Comparison of ENCODE assay signal across 9 mouse cellular contexts in the genomic region with DNA sequence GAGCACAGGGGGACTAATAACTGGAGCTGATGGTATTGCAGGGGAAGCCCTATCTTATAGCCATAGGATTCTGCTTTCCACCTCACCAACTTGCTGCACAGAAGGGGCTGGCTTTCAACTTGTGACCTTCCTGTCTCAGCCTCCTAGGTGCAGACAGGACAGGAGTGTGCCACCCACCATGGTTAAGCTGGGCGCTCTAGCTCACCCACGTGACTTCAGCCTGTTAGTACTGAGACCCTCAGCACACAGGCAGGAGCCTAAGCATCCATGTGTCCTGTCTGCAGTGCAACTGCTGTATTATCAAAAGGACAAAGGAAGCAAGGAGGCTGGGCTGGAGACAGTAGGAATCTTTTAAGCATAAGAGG. TPM values are rescaled to one million over a fixed set of nuclear protein-coding genes. Genes with fewer than 3 reads are reported as not detected.
DNase-seq lines count a peak whose midpoint lies in the region; ATAC-seq and TF ChIP-seq lines count a peak whose summit lies in the region.
"Had no signal": no experiment of that assay in that cellular context is flagged by ENCODE, and none has a peak within 500 bp of the region (broad histone marks: within the 10 kb centered on the region; RNA-seq: fewer than 3 reads in every experiment).

No protein-coding gene starts in this region.

- peak; percentile 32; the same call in 1 of the 2 replicates for ATAC-seq in hindbrain, embryonic 12.5 days (ENCODE audit: low FRiP score)
- no peak for ATAC-seq in hindbrain, embryonic 11.5 days (ENCODE audit: low FRiP score)
- peak; percentile 26; the same call in 1 of the 2 replicates for ATAC-seq in neural tube, embryonic 13.5 days (ENCODE audit: low read depth)
- ATAC-seq in limb, embryonic 14.5 days (ENCODE audit: low FRiP score, low read depth), result no peak
- ATAC-seq in lung, postnatal 0 days, result no peak

- 81% methylated on average over 2 of the region's 2 CpGs for WGBS in hindbrain, embryonic 12.5 days
- 94% methylated on average over 2 of the region's 2 CpGs for WGBS in hindbrain, embryonic 11.5 days
- WGBS in neural tube, embryonic 13.5 days, result 92% methylated on average over 2 of the region's 2 CpGs
- 92% methylated on average over 2 of the region's 2 CpGs for WGBS in limb, embryonic 14.5 days
- 87% methylated on average over 2 of the region's 2 CpGs for WGBS in lung, postnatal 0 days

- H3K4me1 ChIP-seq in hindbrain, embryonic 12.5 days, result peaks cover 3% of the 10 kb centered on the region; the same call in 1 of the 2 replicates
- H3K4me1 ChIP-seq in hindbrain, embryonic 11.5 days (replicated peaks; ENCODE audit: control insufficient read depth, insufficient read depth, low read length), result no peaks in the 10 kb centered on the region
- peaks cover 4% of the 10 kb centered on the region for H3K4me1 ChIP-seq in neural tube, embryonic 13.5 days (replicated peaks)
- no peaks in the 10 kb centered on the region for H3K4me1 ChIP-seq in limb, embryonic 14.5 days (ENCODE audit: control insufficient read depth, insufficient read depth, low read length)
- peaks cover 7% of the 10 kb centered on the region for H3K4me1 ChIP-seq in lung, postnatal 0 days (ENCODE audit: insufficient read depth, low read depth, low read length)

- no peak overlapping the region for H3K4me2 ChIP-seq in hindbrain, embryonic 12.5 days (replicated peaks)
- no peak overlapping the region for H3K4me2 ChIP-seq in hindbrain, embryonic 11.5 days (replicated peaks; ENCODE audit: low read depth, low read length)
- no peak overlapping the region for H3K4me2 ChIP-seq in neural tube, embryonic 13.5 days
- no peak overlapping the region for H3K4me2 ChIP-seq in limb, embryonic 14.5 days (replicated peaks; ENCODE audit: low read depth, low read length, severe bottlenecking)
- H3K4me2 ChIP-seq in lung, postnatal 0 days (replicated peaks; ENCODE audit: low read depth, low read length), result no peak overlapping the region
- H3K4me2 ChIP-seq: neural tube, embryonic 12.5 days had no signal

- TF ChIP-seq EP300 in lung, postnatal 0 days (IDR thresholded peaks at IDR 0.05), result no peak

- TF ChIP-seq POLR2A in limb, embryonic 14.5 days (IDR thresholded peaks at IDR 0.05; ENCODE audit: borderline replicate concordance, extremely low read depth, insufficient read depth, insufficient read length), result no peak

- H3K4me3 ChIP-seq in hindbrain, embryonic 12.5 days, result no peak overlapping the region
- no peak overlapping the region for H3K4me3 ChIP-seq in hindbrain, embryonic 11.5 days (ENCODE audit: low read depth, low read length)
- H3K4me3 ChIP-seq in neural tube, embryonic 13.5 days, result no peak overlapping the region
- no peak overlapping the region for H3K4me3 ChIP-seq in limb, embryonic 14.5 days (replicated peaks; ENCODE audit: low read length)
- no peak overlapping the region for H3K4me3 ChIP-seq in lung, postnatal 0 days (ENCODE audit: low read depth, low read length)
- H3K4me3 ChIP-seq: neural tube, embryonic 12.5 days had no signal

- no peak overlapping the region for H3K9ac ChIP-seq in hindbrain, embryonic 12.5 days
- H3K9ac ChIP-seq in hindbrain, embryonic 11.5 days (ENCODE audit: low read depth, low read length), result no peak overlapping the region
- H3K9ac ChIP-seq in neural tube, embryonic 13.5 days, result no peak overlapping the region
- 0 out of 2 replicates have a peak overlapping the region, but pooled peaks have one; percentile 16 for H3K9ac ChIP-seq in limb, embryonic 14.5 days (ENCODE audit: low read depth, low read length, severe bottlenecking)
- no peak overlapping the region for H3K9ac ChIP-seq in lung, postnatal 0 days (replicated peaks; ENCODE audit: low read depth)
- H3K9ac ChIP-seq: neural tube, embryonic 12.5 days had no signal

- no peak overlapping the region for H3K27ac ChIP-seq in hindbrain, embryonic 12.5 days
- H3K27ac ChIP-seq in hindbrain, embryonic 11.5 days (ENCODE audit: low read depth, low read length), result no peak overlapping the region
- H3K27ac ChIP-seq in neural tube, embryonic 13.5 days (replicated peaks), result no peak overlapping the region
- no peak overlapping the region for H3K27ac ChIP-seq in limb, embryonic 14.5 days (replicated peaks; ENCODE audit: low read depth, low read length)
- no peak overlapping the region for H3K27ac ChIP-seq in lung, postnatal 0 days (ENCODE audit: low read length)
- H3K27ac ChIP-seq: neural tube, embryonic 12.5 days had no signal

- H3K27me3 ChIP-seq in hindbrain, embryonic 12.5 days, result no peaks in the 10 kb centered on the region
- no peaks in the 10 kb centered on the region for H3K27me3 ChIP-seq in hindbrain, embryonic 11.5 days (ENCODE audit: control insufficient read depth, insufficient read depth, low read length)
- H3K27me3 ChIP-seq in neural tube, embryonic 13.5 days, result no peaks in the 10 kb centered on the region
- no peaks in the 10 kb centered on the region for H3K27me3 ChIP-seq in limb, embryonic 14.5 days (ENCODE audit: control insufficient read depth, insufficient read depth, low read length)
- H3K27me3 ChIP-seq in lung, postnatal 0 days (replicated peaks; ENCODE audit: insufficient read depth, low read length), result no peaks in the 10 kb centered on the region
- H3K27me3 ChIP-seq: neural tube, embryonic 12.5 days had no signal

- TF ChIP-seq CTCF in lung, postnatal 0 days (IDR thresholded peaks at IDR 0.05), result no peak

- DNase-seq in hindbrain, embryonic 11.5 days (ENCODE audit: low spot score), result no peak
- DNase-seq in neural tube, embryonic 10.5 days (ENCODE audit: extremely low spot score, low spot score), result no peak
- DNase-seq in limb, embryonic 14.5 days (ENCODE audit: low spot score), result no peak
- DNase-seq in lung, postnatal 0 days (ENCODE audit: low spot score), result no peak
- DNase-seq in urinary bladder, postnatal 4 days (ENCODE audit: low spot score in 2 of 2), result no peak

- H3K9me3 ChIP-seq in hindbrain, embryonic 12.5 days (replicated peaks), result no peaks in the 10 kb centered on the region
- H3K9me3 ChIP-seq in hindbrain, embryonic 11.5 days (ENCODE audit: control insufficient read depth, low read length), result no peaks in the 10 kb centered on the region
- no peaks in the 10 kb centered on the region for H3K9me3 ChIP-seq in neural tube, embryonic 13.5 days
- H3K9me3 ChIP-seq in limb, embryonic 14.5 days (ENCODE audit: control insufficient read depth, low read length), result no peaks in the 10 kb centered on the region
- H3K9me3 ChIP-seq in lung, postnatal 0 days (ENCODE audit: low read length), result no peaks in the 10 kb centered on the region
- H3K9me3 ChIP-seq: G1E; neural tube, embryonic 12.5 days had no signal

- H3K36me3 ChIP-seq in hindbrain, embryonic 12.5 days, result peaks cover 37% of the 10 kb centered on the region
- peaks cover 5% of the 10 kb centered on the region; the same call in 1 of the 2 replicates for H3K36me3 ChIP-seq in hindbrain, embryonic 11.5 days (ENCODE audit: control insufficient read depth, insufficient read depth, low read length)
- peaks cover 43% of the 10 kb centered on the region for H3K36me3 ChIP-seq in neural tube, embryonic 13.5 days
- peaks cover 49% of the 10 kb centered on the region for H3K36me3 ChIP-seq in limb, embryonic 14.5 days (ENCODE audit: control insufficient read depth, insufficient read depth, low read length)
- H3K36me3 ChIP-seq in lung, postnatal 0 days (ENCODE audit: insufficient read depth, low read length), result no peaks in the 10 kb centered on the region

RNA-seq across cellular contexts. Expression of gene Bbc3, which starts 18.4 kb away (rescaled TPM):
- polyA plus RNA-seq in hindbrain, embryonic 12.5 days (2016; fragmentation: Nextera tagmentation; extraction: Ambion mirVana), result 20.0 and 21.1 TPM in 2 replicates
- polyA plus RNA-seq in hindbrain, embryonic 11.5 days (2014; fragmentation: Nextera tagmentation; extraction: Ambion mirVana), result 6.4 and 8.1 TPM in 2 replicates
- 22.4 and 22.8 TPM in 2 replicates for polyA plus RNA-seq in neural tube, embryonic 13.5 days (2015; fragmentation: Nextera tagmentation; extraction: Ambion mirVana)
- polyA plus RNA-seq in limb, embryonic 14.5 days (2012; rRNA removed), result 7.4 and 11.9 TPM in 2 replicates
- 3.7 and 4.0 TPM in 2 replicates for polyA plus RNA-seq in limb, embryonic 14.5 days (2014; fragmentation: Nextera tagmentation; extraction: Ambion mirVana)
- polyA plus RNA-seq in lung, postnatal 0 days (2015; fragmentation: Nextera tagmentation; extraction: Ambion mirVana), result 30.0 and 31.1 TPM in 2 replicates

RNA-seq across cellular contexts. Expression of gene Ccdc9, which starts 40.0 kb away (rescaled TPM):
- 43.4 and 46.7 TPM in 2 replicates for polyA plus RNA-seq in hindbrain, embryonic 12.5 days (2016; fragmentation: Nextera tagmentation; extraction: Ambion mirVana)
- 18.2 and 19.2 TPM in 2 replicates for polyA plus RNA-seq in hindbrain, embryonic 11.5 days (2014; fragmentation: Nextera tagmentation; extraction: Ambion mirVana)
- polyA plus RNA-seq in neural tube, embryonic 13.5 days (2015; fragmentation: Nextera tagmentation; extraction: Ambion mirVana), result 31.2 and 35.4 TPM in 2 replicates
- 64.4 and 84.8 TPM in 2 replicates for polyA plus RNA-seq in limb, embryonic 14.5 days (2012; rRNA removed)
- 15.9 and 17.7 TPM in 2 replicates for polyA plus RNA-seq in limb, embryonic 14.5 days (2014; fragmentation: Nextera tagmentation; extraction: Ambion mirVana)
- polyA plus RNA-seq in lung, postnatal 0 days (2015; fragmentation: Nextera tagmentation; extraction: Ambion mirVana), result 15.9 and 18.3 TPM in 2 replicates

RNA-seq across cellular contexts. Expression of gene Inafm1, which starts 53.2 kb away (rescaled TPM):
- polyA plus RNA-seq in hindbrain, embryonic 12.5 days (2016; fragmentation: Nextera tagmentation; extraction: Ambion mirVana), result 23.3 and 25.4 TPM in 2 replicates
- 11.0 and 13.8 TPM in 2 replicates for polyA plus RNA-seq in hindbrain, embryonic 11.5 days (2014; fragmentation: Nextera tagmentation; extraction: Ambion mirVana)
- polyA plus RNA-seq in neural tube, embryonic 13.5 days (2015; fragmentation: Nextera tagmentation; extraction: Ambion mirVana), result 30.0 and 39.3 TPM in 2 replicates
- polyA plus RNA-seq in limb, embryonic 14.5 days (2012; rRNA removed), result 48.7 and 57.8 TPM in 2 replicates
- polyA plus RNA-seq in limb, embryonic 14.5 days (2014; fragmentation: Nextera tagmentation; extraction: Ambion mirVana), result 24.3 and 27.4 TPM in 2 replicates
- polyA plus RNA-seq in lung, postnatal 0 days (2015; fragmentation: Nextera tagmentation; extraction: Ambion mirVana), result 18.9 and 20.1 TPM in 2 replicates

Comparison
In these comparisons a context has a peak if more than half of its experiments do, and no peak if none do; other contexts are left out.
1. ATAC-seq: peak in hindbrain, embryonic 12.5 days (single experiment) and neural tube, embryonic 13.5 days (single experiment); none in hindbrain, embryonic 11.5 days (single experiment), limb, embryonic 14.5 days (single experiment) and lung, postnatal 0 days (single experiment).